In genomic region chr13:14522906-14523269, GRCm38 (mm10) we compare ENCODE assay signal across 8 mouse cellular contexts. TPM values are rescaled to one million over a fixed set of nuclear protein-coding genes. Genes with fewer than 3 reads are reported as not detected.
DNase-seq lines count a peak whose midpoint lies in the region; TF ChIP-seq lines count a peak whose summit lies in the region.

Gene Hecw1, minus strand, starts transcription at chr13:14523228.

- DNase-seq in embryo, embryonic 10 days (ENCODE audit: low spot score), result peak; percentile 47
- no peak for DNase-seq in embryo, embryonic 9.5 days (ENCODE audit: extremely low spot score)
- DNase-seq in brain, embryonic 18.5 days (ENCODE audit: low read depth, low spot score), result peak; percentile 67
- peak; percentile 70 to 81 for DNase-seq in frontal cortex, postnatal 36 days (ENCODE audit: low spot score in 2 of 2)
- DNase-seq in left cerebral cortex, adult 8-10 months (ENCODE audit: low spot score in 2 of 2), result peak in 1 of 2 experiments; percentile 78
- no peak for DNase-seq in urinary bladder, postnatal 4 days (ENCODE audit: low spot score in 2 of 2)
- DNase-seq in thymus, adult 18-20 months, result no peak

- no peak for TF ChIP-seq POLR2A in myocyte (IDR thresholded peaks at IDR 0.05; ENCODE audit: insufficient read length, low read depth)

- no peaks in the 10 kb centered on the region for H3K36me3 ChIP-seq in myocyte (ENCODE audit: control insufficient read depth, insufficient read depth)

- no peaks in the 10 kb centered on the region for H3K27me3 ChIP-seq in myocyte (ENCODE audit: control insufficient read depth, insufficient read depth, insufficient read length)

- peak within 1 kb of the TSS; percentile 24 for H3K4me2 ChIP-seq in myocyte (ENCODE audit: low read depth)

- H3K4me3 ChIP-seq in myocyte, result no peak within 1 kb of the TSS

- H3K79me2 ChIP-seq in myocyte (ENCODE audit: control insufficient read depth, insufficient read depth), result no peaks in the 10 kb centered on the region

- no peak within 1 kb of the TSS for H3ac ChIP-seq in myocyte (ENCODE audit: control insufficient read depth, insufficient read length)

TF ChIP-seq in myocyte, 11 proteins besides CTCF, POLR2A, EP300 and RAD21:
- TF ChIP-seq CEBPB (IDR thresholded peaks at IDR 0.05; ENCODE audit: insufficient read depth, poor library complexity, severe bottlenecking) (no peak), MYOD1 (IDR thresholded peaks at IDR 0.05; ENCODE audit: control insufficient read depth in 1 of 3, insufficient read length in 2 of 3, low read depth in 2 of 3) (no peak), REST (IDR thresholded peaks at IDR 0.05; ENCODE audit: insufficient read depth, insufficient read length) (no peak), MYOG (IDR thresholded peaks at IDR 0.05; ENCODE audit: control insufficient read depth in 1 of 3, insufficient read depth in 1 of 3, insufficient read length in 2 of 3, low read depth in 2 of 3) (no peak), TCF12 (IDR thresholded peaks at IDR 0.05; ENCODE audit: insufficient read depth, poor library complexity, severe bottlenecking) (no peak), MAX (IDR thresholded peaks at IDR 0.05; ENCODE audit: low read depth) (no peak), USF1 (IDR thresholded peaks at IDR 0.05; ENCODE audit: low read depth) (no peak), E2F4 (IDR thresholded peaks at IDR 0.05; ENCODE audit: insufficient read depth) (no peak), POLR2AphosphoS2 (IDR thresholded peaks at IDR 0.05; ENCODE audit: insufficient read length, low read depth) (no peak), TCF3 (IDR thresholded peaks at IDR 0.05; ENCODE audit: insufficient read length, low read depth) (no peak), SRF (IDR thresholded peaks at IDR 0.05; ENCODE audit: control insufficient read depth, insufficient read length, low read depth) (no peak)

RNA-seq across cellular contexts. Expression of gene Hecw1, which starts in this region (rescaled TPM):
- total RNA-seq in left cerebral cortex, adult 8-10 months (2022), result 100 to 1,000 TPM; 101 to 122 (median 105) TPM
- polyA plus RNA-seq in myocyte (2012; fragmentation: generic; extraction: Trizol), result 0.02 TPM

Comparison
In these comparisons a context has a peak if more than half of its experiments do, and no peak if none do; other contexts are left out.
1. DNase-seq: peak in embryo, embryonic 10 days (single experiment), brain, embryonic 18.5 days (single experiment) and frontal cortex, postnatal 36 days (2 of 2); none in embryo, embryonic 9.5 days (single experiment), urinary bladder, postnatal 4 days (0 of 2) and thymus, adult 18-20 months (0 of 2).